Mouse (Mus musculus) embryonic facial prominence, embryonic 11.5 days (tissue): ENCODE data around the gene L3hypdh. TPM values are rescaled to one million over a fixed set of nuclear protein-coding genes. Genes with fewer than 3 reads are reported as not detected.
"Not testable (repeated sequence)": the region's sequence is repeated elsewhere in the genome, so short reads cannot be mapped to it uniquely, and the experiment has no call there.

Source experiments
- ATAC-seq: fragments of 200-750 bp; cut with Nextera tagmentation; replicated peaks from 2 replicates; pipeline ENCODE4 v1.8.0; 2017; ENCODE audit warnings: low read depth; ENCODE audit not compliant: insufficient number of reproducible peaks, low FRiP score, low TSS enrichment
- DNase-seq: peaks from one replicate; pipeline ENCODE4 v3.0.0-alpha.2; 2015; ENCODE audit warnings: low spot score
- H3K27ac ChIP-seq: fragments of 300-500 bp; sonication (generic); replicated peaks from 2 replicates; pipeline ENCODE4 v1.5.1; 2014; ENCODE audit warnings: mild to moderate bottlenecking, low read depth, low read length, control low read depth
- H3K27me3 ChIP-seq: fragments of 300-500 bp; sonication (generic); 2 replicates; pipeline ENCODE4 v1.6.1; 2014; ENCODE audit warnings: mild to moderate bottlenecking, low read length, moderate library complexity, mixed read lengths; ENCODE audit not compliant: control insufficient read depth, insufficient read depth
- H3K36me3 ChIP-seq: fragments of 300-500 bp; sonication (generic); replicated peaks from 2 replicates; pipeline ENCODE4 v1.6.1; 2014; ENCODE audit warnings: low read depth, mild to moderate bottlenecking, low read length, moderate library complexity, mixed read lengths; ENCODE audit not compliant: control insufficient read depth, insufficient read depth
- H3K4me1 ChIP-seq: fragments of 300-500 bp; sonication (generic); 2 replicates; pipeline ENCODE4 v1.6.1; 2014; ENCODE audit warnings: low read length, mixed read lengths; ENCODE audit not compliant: control insufficient read depth, insufficient read depth
- H3K4me2 ChIP-seq: fragments of 300-500 bp; sonication (generic); 2 replicates; pipeline ENCODE4 v1.6.1; 2014; ENCODE audit warnings: low read depth, mild to moderate bottlenecking, control low read depth, low read length, moderate library complexity
- H3K4me3 ChIP-seq: fragments of 300-500 bp; sonication (generic); 2 replicates; pipeline ENCODE4 v1.5.1; 2014; ENCODE audit warnings: low read depth, low read length, control low read depth
- H3K9ac ChIP-seq: fragments of 300-500 bp; sonication (generic); replicated peaks from 2 replicates; pipeline ENCODE4 v1.6.1; 2014; ENCODE audit warnings: mild to moderate bottlenecking, control low read depth, low read length
- H3K9me3 ChIP-seq: fragments of 300-500 bp; sonication (generic); replicated peaks from 2 replicates; pipeline ENCODE4 v1.6.1; 2016; ENCODE audit warnings: mild to moderate bottlenecking, low read length, inconsistent platforms, mixed read lengths; ENCODE audit not compliant: control insufficient read depth
- WGBS: fragments of 180-500 bp; shearing (Covaris S2); extraction: QIAGEN DNeasy Blood & Tissue Kit; methylation state at CpG from one replicate; pipeline ENCODE4 v1.1.7; 2014; 5-methylcytosine and 5-hydroxymethylcytosine counted together
- polyA plus RNA-seq: library from polyadenylated mRNA; unstranded; fragments of >200 nt; fragmentation: Nextera tagmentation; extraction: Ambion mirVana; gene quantifications from 2 replicates; pipeline ENCODE4 v1.2.1, GENCODE M21; 2014

Gene L3hypdh
- polyA plus RNA-seq, 1 experiment from 2014 or later = 14.0 TPM

DNA sequence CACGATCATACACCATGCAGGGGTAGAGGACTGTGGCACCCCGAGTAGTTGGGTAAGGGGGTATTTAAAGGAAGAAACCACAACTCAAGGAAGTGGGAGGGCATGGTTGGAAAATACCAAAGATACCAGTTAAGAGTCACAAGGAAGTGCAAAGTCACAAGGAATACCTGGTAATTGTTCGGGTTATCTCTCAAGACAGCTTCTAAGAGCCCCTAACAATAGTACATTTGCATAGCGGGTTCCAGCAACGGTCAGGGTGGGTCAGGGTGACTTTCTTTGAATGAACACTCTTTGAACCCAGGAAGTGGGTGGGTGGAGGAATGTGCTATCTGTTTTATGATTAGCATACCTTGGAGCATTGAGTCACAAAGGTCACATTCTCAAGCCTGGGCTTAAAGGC is 35.1 kb downstream of the L3hypdh start:
- WGBS = 88% methylated on average over 5 of the region's 5 CpGs

DNA sequence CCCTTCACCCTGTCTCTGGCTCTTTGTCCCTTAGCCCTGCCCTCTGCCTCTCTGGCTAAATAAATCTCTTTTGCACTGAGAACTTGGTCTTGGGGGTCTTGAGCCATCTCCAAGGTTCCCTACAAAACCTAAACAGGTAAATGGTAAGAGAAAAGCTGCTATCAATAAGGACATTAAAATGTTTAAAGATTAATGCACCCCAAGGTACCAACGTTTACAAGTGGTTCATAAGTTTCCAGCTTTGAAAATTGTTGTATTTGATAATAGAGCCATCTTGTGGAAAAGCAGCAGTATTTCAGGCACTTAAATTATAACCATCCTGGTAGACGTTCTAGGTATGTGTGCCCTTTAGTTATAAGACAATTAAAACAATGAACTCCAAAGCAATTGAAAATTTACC is 37.7 kb downstream of the L3hypdh start:
- Histone ChIP-seq H3K27ac (no peak overlapping the region), H3K9me3 (no peaks in the 10 kb centered on the region), H3K4me2 (no peak overlapping the region), H3K36me3 (no peaks in the 10 kb centered on the region), H3K4me1 (no peaks in the 10 kb centered on the region), H3K27me3 (no peaks in the 10 kb centered on the region), H3K4me3 (no peak overlapping the region), H3K9ac (no peak overlapping the region)
- ATAC-seq (no peak), DNase-seq (peak; percentile 36)
- 17% methylated on average over 2 of the region's 2 CpGs for WGBS

More for the DNA sequence above, 35.1 kb downstream of the L3hypdh start:
- not testable (repeated sequence) for H3K9me3 ChIP-seq, H3K36me3 ChIP-seq, H3K4me1 ChIP-seq, H3K4me2 ChIP-seq, H3K9ac ChIP-seq, DNase-seq, ATAC-seq, H3K4me3 ChIP-seq, H3K27ac ChIP-seq, H3K27me3 ChIP-seq

DNA sequence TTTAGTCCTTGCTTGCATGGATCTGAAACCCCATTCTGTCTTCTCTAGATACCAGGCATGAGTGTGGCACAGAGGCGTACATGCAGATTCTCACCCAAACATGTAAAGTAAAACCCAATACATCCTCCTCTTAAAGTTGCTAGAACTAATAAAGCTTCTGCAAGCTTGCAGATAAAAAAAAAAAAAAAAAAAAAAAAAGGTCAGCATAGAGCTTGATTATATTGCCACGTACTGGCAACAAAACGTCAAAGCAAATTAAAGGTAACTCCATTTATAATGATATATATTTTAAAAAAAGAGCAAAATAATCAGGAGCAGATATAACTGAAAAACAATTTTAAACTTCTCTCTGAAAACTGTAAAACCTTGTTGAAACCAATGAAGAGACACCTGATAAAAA is 44.0 kb downstream of the L3hypdh start:
- Histone ChIP-seq H3K4me2 (no peak overlapping the region), H3K9me3 (no peaks in the 10 kb centered on the region), H3K4me3 (no peak overlapping the region), H3K27me3 (no peaks in the 10 kb centered on the region), H3K36me3 (no peaks in the 10 kb centered on the region), H3K27ac (no peak overlapping the region), H3K9ac (no peak overlapping the region), H3K4me1 (no peaks in the 10 kb centered on the region)
- no peak for DNase-seq
- no peak for ATAC-seq
- WGBS = 87% methylated on average over 3 of the region's 3 CpGs

DNA sequence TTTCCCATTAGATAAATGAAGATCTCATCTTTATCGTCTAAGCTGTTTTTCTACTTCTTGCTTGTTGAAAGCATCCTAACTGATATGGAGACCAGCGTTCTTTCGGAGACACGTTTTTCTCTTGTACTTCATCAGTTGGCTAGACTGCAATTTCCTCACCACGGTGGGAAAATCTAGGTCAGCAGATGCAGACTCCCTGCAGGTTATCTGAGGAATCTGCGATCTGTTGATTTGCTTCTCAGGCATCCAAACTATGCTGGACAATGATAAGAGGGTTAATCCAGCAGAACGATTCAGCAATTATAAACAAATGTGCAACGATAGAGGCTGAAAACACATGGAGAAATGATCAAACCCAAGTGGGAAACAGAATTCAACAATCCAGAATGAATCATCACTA is 45.7 kb downstream of the L3hypdh start:
- ATAC-seq = no peak
- H3K9ac ChIP-seq = no peak overlapping the region
- 78% methylated on average over 8 of the region's 8 CpGs for WGBS
- H3K4me1 ChIP-seq = no peaks in the 10 kb centered on the region
- H3K9me3 ChIP-seq = no peaks in the 10 kb centered on the region
- H3K27me3 ChIP-seq = no peaks in the 10 kb centered on the region
- no peak for DNase-seq
- no peak overlapping the region for H3K4me3 ChIP-seq
- no peaks in the 10 kb centered on the region for H3K36me3 ChIP-seq
- no peak overlapping the region for H3K4me2 ChIP-seq
- H3K27ac ChIP-seq = no peak overlapping the region

DNA sequence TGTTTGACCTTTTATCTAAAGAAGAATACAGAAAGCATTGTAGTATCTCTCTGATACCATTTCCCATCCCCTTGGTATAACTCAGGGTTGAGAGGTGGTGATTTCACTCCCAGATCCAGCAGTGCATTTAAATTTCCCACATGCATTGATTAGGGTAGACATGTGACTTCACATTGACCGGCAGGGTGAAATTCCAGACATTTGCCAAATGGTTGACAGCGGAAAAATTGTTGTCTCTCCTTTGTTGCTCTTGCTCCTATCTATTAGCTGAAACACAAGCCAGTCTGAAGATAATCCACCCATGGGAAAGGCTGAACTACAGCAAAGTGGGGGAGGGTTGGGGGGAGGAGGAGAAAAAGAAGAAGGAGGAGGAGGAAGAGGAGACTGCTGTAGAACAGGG is 46.4 kb downstream of the L3hypdh start:
- Histone ChIP-seq H3K9me3 (no peaks in the 10 kb centered on the region), H3K4me1 (no peaks in the 10 kb centered on the region), H3K27ac (no peak overlapping the region), H3K4me2 (no peak overlapping the region), H3K27me3 (no peaks in the 10 kb centered on the region), H3K36me3 (no peaks in the 10 kb centered on the region), H3K9ac (no peak overlapping the region), H3K4me3 (no peak overlapping the region)
- ATAC-seq (no peak), DNase-seq (no peak)
- 59% methylated on average over 2 of the region's 2 CpGs for WGBS

DNA sequence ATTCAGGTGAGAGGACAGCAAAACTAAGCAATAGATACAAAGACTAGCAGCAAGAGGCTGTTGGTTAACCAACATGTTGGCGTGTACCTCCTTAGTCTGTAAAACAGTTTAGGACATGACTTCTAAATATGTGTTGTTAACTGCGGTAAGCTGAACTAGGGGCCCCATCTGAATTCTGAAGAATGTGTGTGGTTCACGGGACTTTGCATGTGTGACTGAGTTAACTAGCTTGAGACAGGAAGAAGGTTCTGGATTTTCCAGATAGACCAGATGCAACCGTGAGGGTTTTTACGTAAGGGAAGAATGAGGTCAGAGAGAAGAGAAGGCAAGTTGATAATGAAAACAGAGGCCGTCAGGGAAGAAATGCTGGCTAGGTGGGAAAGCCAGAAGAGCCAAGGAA is 48.2 kb downstream of the L3hypdh start:
- Histone ChIP-seq H3K4me3 (no peak overlapping the region), H3K4me1 (no peaks in the 10 kb centered on the region), H3K9ac (no peak overlapping the region), H3K27me3 (no peaks in the 10 kb centered on the region), H3K4me2 (no peak overlapping the region), H3K36me3 (no peaks in the 10 kb centered on the region), H3K9me3 (no peaks in the 10 kb centered on the region), H3K27ac (no peak overlapping the region)
- ATAC-seq = no peak
- DNase-seq = no peak
- WGBS = 82% methylated on average over 6 of the region's 6 CpGs

DNA sequence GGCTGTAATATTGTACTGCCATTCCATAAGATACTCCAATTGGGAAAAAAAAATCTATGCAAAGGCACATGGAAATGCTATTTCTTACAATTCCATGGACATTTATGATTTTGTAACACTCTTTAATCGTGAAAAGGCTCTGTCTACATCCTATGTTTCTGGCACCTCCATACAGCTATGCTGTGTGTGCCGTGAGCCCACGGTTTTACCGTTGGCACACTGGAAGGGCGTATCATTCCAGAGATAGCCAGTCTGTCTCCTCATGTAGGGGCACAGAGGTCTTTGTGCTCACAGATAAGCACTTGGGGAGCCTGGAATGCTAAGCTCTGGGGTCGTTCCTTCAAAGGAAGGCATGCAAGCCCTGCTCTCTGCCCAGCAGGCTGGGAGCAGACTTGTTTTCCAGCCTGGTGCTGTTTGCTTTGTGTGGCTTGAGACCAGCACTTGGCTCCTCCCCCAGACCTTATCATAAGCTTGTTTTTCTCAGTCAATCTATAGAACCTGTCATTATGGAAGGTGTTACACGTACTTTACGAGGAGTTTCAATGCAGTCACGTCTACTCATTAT is 49.1 kb downstream of the L3hypdh start:
- WGBS = 73% methylated on average over 9 of the region's 9 CpGs
- Histone ChIP-seq H3K9ac (no peak overlapping the region), H3K4me1 (no peaks in the 10 kb centered on the region), H3K4me3 (no peak overlapping the region), H3K9me3 (no peaks in the 10 kb centered on the region), H3K36me3 (no peaks in the 10 kb centered on the region), H3K27ac (no peak overlapping the region), H3K27me3 (no peaks in the 10 kb centered on the region), H3K4me2 (no peak overlapping the region)
- no peak for ATAC-seq
- no peak for DNase-seq

DNA sequence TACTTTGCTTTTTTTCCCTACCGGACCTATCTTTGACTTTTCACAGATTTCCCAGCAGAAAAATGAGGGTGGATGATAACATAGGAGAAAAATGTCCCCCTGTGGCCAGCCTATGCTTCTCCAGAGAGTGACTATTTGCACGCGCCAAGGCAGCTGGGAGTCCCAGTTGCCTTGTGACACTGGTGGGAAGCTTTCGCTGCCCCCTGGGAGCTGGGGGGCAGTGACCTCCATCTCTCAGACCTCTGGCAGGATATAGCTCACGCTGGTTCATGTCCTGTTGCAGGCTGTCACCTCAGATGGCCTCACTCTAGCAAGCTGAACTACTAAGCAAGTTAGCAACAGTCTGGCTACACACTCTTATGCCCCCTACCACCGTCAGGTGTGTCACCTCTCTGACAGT is 53.4 kb downstream of the L3hypdh start:
- no peak overlapping the region for H3K4me2 ChIP-seq
- no peak overlapping the region for H3K4me3 ChIP-seq
- no peaks in the 10 kb centered on the region for H3K4me1 ChIP-seq
- no peak overlapping the region for H3K9ac ChIP-seq
- ATAC-seq (no peak), DNase-seq (no peak)
- H3K27ac ChIP-seq = no peak overlapping the region
- no peaks in the 10 kb centered on the region for H3K36me3 ChIP-seq
- WGBS = 82% methylated on average over 6 of the region's 6 CpGs
- H3K27me3 ChIP-seq = no peaks in the 10 kb centered on the region
- no peaks in the 10 kb centered on the region for H3K9me3 ChIP-seq
